Mouse (Mus musculus) erythroblast, embryonic 14.5 days (primary cell): ENCODE results near the gene Wipf1.

Experiments
- GATA1 ChIP-seq: IDR thresholded peaks from 2 replicates; pipeline ENCODE4 v1.6.1; 2012; ENCODE audit warnings: low read length, inconsistent platforms, mixed read lengths
- TAL1 ChIP-seq: IDR thresholded peaks from 3 replicates; pipeline ENCODE4 v1.6.1; 2012; ENCODE audit warnings: low read length, inconsistent platforms, mixed read lengths

- no peak for TF ChIP-seq GATA1
- no peak for TF ChIP-seq TAL1
These were observed 54.0 kb downstream of the Wipf1 start for GRCm38 (mm10) chr2:73475519-73475918.
